Mouse (Mus musculus) thymus, postnatal 4 days (tissue): ENCODE data around the gene Myof.
A peak's percentile ranks its signal among the peaks of the same experiment; 100 is the strongest.

ENCODE experiments used
- DNase-seq: peaks from one replicate; pipeline ENCODE4 v3.0.0; 2021

The Myof gene

DNA sequence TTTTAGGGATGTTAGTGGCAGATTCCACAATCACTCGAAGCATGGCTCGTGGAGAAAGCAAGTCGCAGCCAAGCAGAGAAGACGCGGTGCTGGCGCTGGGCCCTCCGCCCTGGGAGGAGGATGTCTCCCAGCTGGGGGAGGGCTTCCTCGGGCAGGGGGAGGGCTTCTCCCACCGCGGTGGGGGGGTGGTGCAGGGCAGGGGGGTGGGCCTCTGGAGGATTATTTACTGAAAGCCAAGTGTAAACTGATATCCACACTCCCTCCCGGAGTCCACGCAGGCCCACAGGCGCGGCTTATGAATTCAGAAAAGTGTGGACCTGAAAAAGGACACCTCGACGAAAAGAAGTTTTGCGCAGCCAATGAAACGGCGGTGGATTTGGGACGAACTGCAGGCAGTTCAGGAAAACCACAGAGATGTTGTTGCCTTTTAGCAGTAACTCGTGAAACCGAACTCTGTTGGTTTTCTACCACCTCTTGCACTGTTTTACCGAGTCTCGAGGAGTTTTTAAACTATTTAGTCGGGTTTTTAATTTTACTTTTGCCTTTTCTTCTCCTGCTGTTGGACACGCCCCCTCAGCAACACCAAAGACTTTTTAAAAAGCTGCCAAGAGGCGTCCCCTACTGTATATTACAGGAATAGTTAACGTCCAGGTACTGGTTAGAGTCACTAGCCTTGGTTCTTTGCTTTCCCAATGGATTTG is at the start of gene Myof:
Gene Myof (minus strand): TSS at position 297 of the 701 bp plus-strand sequence.
- peak; percentile 63 for DNase-seq

- DNase-seq = no peak
Measured at GRCm38 (mm10) chr19:38091512-38091985, 48.2 kb upstream of the Myof start.

DNA sequence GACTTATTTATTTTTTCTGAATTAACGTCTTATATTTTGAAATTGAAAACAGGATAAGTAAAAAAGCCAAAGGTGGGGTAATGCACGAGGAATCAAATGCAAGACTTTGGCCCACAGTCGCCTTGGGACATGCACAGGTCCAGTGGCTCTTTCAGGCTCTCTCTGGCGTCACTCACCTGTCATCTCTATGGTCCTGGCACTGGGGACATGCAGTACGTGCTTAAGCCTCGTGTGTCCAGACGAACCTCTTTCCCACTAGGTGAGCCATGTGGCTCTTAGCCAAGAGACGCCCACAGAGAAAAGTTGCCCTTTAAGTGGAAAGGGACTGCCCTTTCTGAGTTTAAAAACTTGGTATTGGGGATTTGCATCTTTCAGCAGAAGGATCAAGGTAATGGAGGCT is 46.0 kb upstream of the Myof start:
- no peak for DNase-seq

DNA sequence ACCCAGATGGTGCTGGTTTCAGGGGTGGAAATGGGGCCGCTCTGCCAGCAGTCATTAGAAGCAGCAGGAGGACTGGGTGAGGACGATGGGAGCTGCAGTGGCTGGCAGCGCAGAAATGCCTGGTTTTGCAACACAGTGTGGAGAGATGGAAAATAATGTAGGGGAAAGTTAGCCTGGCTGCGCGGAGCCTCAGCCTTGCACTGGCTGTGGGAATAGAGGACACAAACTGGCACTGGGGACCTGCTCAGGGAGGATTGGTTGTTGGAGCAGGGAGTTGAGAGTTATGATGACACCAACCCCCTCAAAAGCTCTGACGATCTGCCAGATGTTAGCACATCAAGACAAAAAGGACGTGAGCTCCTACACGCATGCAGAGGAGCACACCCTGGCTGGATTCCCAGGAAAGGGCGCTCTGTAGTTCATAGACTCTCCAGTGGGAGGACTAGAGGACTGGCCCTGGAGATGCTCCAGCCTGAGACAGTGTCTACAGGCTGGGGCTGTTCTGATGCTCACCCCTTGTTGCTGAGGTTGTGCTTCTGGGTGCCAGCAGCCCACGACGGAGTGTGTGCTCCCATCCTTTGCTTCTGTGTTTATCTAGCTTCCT is 43.7 kb upstream of the Myof start:
- no peak for DNase-seq

DNA sequence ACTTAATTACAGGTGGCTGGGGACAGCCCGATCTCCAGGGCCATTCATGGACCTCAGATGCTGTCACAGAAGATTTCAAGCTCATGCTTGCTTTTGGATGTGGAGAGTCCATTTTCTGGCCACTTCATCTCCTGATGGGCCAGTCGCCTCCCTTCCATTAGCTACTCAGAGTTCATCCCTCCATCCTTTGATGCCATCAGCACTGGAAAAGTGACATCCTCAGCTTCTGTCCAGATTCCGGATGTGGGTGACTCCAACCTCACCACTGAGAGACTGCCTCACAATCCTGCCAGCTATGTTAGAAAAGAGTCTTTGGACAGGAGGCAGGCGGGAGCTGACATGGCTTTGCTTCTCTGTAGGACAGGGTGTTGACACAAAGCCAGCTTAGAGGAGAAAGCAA is 42.5 kb upstream of the Myof start:
- DNase-seq = no peak

GRCm38 (mm10) chr19:38082931-38083525 is 39.7 kb upstream of the Myof start:
- no peak for DNase-seq

DNA sequence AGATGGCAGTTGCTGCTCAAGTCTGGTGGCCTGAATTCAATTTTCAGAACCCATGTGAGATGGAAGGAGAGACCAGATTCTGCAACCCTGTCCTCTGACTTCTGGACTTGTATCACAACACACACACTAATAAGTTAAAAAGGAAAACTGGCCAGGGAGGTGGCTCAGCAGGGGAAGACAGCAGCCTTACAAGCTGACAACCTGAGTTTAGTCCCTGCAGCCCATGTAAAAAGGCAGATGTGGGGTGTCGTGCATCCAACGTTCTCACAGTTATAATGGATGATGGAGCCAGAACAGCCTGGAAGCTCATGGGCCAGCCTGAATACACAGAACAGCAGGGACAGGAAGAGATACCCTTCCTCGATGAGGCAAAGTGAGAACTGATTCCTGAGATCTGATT is 38.0 kb upstream of the Myof start:
- no peak for DNase-seq

- no peak for DNase-seq
Measured at GRCm38 (mm10) chr19:38077851-38078540, 34.6 kb upstream of the Myof start.

DNA sequence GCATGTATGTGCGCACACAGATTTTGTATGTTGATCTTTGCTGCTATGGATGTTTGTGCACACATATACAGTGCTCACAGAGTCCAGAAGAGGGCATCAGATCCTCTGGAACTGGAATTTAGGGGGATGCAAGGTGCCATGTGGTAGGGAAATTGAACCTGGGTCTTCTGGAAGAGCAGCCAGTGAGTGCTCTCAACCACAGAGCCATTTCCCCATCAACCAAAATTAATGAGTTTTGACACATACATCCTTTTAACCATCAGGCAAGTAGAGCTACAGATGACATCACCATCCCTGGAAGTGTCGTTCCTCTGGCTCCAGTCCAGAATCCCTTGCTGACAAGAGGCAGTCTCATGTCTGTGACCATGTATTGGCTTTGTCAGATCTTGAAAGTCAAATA is 32.9 kb upstream of the Myof start:
- no peak for DNase-seq

DNA sequence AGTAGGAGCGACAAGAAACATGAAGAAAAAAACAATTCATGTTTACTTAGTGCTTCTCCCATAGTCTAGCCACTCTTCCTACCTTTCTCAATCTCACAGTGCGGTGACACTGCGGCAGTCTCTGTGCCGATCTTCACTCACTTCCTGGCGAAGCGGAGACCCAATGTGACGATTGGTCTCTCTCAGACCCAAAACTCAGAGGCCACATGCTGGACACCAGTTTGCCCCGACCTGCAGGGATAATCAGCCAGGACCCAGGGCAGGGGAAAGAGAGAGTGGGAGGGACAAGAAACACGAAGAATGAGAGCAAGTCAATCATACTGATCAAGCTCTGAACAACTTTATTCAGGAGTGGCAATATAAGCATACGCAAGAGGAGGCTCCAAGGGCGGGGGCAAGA is 31.7 kb upstream of the Myof start:
- no peak for DNase-seq

DNA sequence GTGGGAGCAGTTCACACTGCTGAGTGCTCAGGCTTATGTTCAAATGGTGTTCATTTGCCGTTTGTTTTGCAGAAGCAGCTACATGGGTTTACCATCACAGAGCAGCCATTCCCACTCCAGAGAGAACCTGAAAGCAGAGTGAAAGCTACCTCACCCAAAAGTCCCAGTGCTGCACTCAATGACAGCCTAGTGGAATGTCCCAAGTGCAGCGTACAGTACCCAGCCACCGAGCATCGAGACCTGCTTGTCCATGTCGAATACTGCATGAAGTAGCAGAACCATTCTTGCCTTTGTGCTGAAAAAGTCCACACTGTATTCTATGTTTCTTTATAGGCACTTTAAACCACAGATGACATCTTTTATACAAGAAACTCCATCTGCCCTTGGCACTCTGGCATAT is 29.8 kb upstream of the Myof start:
- DNase-seq = no peak

DNA sequence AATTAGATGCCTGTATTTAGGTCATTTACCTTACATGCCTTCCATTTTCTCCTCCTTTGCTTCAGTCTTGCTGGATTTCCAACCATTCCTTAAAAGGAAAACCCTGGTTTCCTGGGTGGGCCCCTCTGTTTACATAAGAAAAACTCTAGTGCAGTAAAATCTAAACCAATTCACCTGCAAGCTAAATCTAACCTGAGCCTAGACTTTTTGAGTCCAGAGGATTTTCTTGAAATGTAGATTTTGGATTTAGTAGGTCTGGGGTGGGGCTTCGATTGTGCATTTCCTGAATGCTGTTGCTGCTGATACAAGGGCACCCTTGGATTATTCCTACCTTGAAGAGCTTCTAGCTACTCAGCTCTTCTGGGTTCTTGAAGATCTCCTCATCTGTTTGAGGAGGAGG is 20.7 kb upstream of the Myof start:
- DNase-seq = no peak

DNA sequence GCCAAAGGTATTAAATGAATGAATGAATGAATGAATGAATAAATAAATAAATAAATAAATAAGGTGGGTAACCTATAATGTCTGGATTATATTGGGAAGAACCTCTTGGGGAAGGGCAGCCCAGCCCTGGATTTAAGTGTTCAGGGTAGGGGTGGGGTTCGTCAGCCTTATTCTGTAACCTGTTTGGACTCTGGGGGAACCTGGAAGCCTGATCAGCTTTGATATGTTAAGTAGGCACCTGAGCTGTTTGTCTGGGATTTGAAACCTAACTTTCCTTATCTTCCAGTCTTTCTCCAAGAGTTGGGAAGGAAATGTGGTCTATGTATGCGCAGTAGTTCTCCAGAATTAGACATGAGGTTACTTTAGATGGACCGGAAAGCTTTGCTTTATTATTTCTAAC is 19.8 kb upstream of the Myof start:
- DNase-seq = no peak

DNA sequence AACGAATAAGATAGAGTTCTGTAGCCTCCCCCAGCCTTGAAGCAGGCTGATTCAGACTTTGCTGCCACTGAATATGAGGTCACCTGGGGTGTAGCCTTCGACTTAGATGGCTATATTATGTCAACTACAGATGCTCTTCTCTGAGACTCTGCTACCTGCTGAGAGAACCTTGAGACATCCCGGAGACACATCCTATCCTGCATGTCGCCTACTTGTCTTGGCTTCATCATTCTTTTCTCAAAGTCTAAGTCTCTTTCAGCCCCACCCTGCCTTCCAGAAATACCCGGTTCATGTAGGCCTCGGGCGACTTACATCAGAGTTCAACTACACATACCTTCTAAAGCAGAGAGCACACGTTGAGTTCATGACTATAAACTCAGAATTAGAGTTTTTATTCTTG is 13.6 kb upstream of the Myof start:
- no peak for DNase-seq

GRCm38 (mm10) chr19:38056276-38056675 is 12.9 kb upstream of the Myof start:
- DNase-seq = no peak

DNA sequence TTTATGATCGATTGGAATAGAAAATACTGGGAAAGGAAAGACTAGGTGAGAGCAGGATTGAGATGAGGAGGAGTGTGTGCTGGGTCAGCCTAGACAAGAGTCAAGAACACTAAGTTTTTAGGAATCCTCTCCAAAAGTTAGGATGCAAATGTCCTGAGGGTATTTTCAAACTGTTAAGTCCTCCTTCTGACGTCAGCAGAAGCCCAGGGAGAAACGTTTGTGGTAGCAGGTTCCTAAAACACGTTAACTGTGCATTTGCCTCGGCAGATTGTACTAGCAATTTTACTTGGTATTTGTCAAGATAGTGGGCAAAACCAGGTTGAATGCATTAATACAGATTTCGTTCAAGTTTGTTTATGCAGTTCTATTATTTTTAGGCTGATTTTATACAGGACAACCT is 12.4 kb upstream of the Myof start:
- DNase-seq = no peak

DNA sequence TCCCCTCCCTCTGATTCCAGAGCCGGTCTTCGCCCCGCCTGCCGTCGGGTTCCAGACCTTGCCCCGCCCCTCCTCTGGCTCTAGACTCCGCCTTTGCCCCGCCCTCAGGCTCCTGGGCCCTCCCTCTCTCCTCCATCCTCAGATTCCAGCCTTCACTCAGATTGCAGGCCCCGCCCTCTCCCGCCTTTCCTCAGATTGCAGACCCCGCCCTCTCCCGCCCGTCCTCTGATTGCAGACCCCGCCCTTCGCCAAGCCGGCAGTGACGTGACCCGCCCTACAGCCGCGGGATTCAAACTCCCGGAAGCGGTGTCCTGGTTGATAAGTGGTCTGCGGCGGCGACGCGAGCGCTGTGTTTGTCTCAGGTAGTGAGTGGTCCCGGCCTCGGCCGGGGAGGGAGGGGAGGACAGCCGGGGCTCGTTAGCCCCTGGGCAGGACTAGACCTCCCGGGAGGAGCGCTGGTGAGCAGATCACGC is 11.4 kb upstream of the Myof start, which contains the start of gene Cep55:
Gene Cep55 (plus strand): TSS at position 292 of the 473 bp plus-strand sequence.
- DNase-seq = peak; percentile 99

- DNase-seq = peak; percentile 87
Measured at GRCm38 (mm10) chr19:38054149-38054719, 10.9 kb upstream of the Myof start.

DNA sequence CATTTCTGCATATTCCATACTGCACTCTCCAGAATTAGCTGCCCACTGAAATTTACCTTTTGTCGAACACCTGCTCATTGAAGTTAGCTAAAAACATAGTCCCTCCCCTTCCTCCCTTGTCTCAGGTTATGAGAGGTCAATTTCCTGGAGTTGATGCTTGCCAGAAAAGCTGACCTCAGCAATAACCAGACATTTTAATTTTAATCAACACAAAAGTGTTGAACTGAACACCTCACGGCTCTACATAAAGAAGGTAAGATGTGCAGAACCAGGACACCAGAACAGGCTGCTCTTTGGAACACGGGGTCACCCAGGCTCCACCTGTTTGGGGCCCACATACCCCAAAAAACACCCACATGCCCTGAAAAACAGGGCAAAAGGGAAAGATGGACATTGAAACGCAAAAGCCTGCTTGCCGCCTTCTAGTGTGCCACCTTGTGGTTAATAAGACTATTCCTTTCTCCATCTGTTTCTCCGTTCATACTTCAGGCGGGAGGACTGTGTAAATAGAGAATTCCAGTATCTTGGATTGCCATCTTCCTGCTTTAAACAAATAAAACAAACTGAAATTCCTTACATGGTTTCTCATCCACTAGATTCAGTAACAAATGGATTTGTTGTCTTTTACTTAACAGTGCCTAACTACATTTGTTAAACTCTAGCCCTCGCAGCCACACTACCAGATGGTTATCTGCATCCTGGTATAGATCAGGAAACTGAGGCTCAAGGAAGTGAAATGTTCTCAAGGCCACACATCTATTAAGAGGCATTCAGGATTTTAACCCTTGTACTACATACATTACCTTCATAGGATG is 10.1 kb upstream of the Myof start:
- DNase-seq = no peak

GRCm38 (mm10) chr19:38049686-38050085 is 6.3 kb upstream of the Myof start:
- DNase-seq = no peak

DNA sequence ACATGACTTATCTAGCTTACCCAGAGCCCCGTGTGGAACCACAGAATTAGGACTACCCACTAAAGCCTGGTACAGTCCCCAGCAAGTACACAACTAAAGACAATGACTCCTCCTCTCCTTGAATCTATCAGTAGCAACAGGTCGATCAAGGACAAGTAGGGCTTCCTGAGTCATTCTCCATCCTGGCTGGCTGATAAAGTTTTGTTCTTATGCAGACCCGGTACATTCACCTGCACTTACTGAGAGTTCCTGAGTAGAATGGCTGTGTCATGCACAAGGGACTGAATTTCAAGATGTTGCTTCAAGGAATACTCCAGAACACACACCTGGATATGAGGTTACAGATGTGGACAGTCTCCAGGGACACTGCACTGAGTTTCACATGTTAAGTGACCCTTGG is 1.8 kb upstream of the Myof start:
- no peak for DNase-seq

DNA sequence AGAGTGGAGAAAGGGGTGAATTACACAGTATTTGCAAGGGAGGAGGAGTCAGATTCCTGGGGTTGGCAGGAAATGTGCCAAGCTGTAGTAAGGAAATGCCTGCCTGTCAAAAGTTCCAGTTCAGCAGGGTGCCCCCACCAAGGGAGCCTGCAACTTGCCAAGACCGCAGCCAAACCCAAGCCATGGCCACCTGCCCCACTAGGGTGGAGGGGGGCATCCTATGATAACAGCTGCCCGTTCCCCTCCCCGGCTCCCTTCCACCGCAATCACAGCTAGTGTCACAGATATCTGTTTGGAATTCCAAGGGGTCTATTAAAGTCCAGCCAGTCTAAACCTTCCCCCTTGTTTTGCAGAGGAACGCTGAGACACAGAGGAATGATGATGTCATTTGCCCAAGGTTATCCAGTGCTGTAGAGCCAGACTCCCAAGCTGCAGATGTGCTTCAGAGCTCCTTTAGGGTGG is 1.1 kb downstream of the Myof start:
- DNase-seq = no peak
